Mouse (Mus musculus) heart, postnatal 10 days (tissue): ENCODE data around the gene Tfb2m. TPM values are rescaled to one million over a fixed set of nuclear protein-coding genes. Genes with fewer than 3 reads are reported as not detected.

Experiments
- DNase-seq, 2 experiments: peaks; one replicate each; pipeline ENCODE4 v3.0.0; 2021
- intact Hi-C: fragments of 180-260 bp; cut with DNase I; formaldehyde crosslinking; loops from one replicate; pipeline ENCODE4 v1.15.1; 2025
- total RNA-seq, 2 experiments: library from RNA; stranded (reverse); gene quantifications; 2 replicates each; pipeline ENCODE4 v1.2.3; 2021

Tfb2m gene
- total RNA-seq, 2 experiments from 2014 or later = 32.5 to 37.9 TPM

DNA sequence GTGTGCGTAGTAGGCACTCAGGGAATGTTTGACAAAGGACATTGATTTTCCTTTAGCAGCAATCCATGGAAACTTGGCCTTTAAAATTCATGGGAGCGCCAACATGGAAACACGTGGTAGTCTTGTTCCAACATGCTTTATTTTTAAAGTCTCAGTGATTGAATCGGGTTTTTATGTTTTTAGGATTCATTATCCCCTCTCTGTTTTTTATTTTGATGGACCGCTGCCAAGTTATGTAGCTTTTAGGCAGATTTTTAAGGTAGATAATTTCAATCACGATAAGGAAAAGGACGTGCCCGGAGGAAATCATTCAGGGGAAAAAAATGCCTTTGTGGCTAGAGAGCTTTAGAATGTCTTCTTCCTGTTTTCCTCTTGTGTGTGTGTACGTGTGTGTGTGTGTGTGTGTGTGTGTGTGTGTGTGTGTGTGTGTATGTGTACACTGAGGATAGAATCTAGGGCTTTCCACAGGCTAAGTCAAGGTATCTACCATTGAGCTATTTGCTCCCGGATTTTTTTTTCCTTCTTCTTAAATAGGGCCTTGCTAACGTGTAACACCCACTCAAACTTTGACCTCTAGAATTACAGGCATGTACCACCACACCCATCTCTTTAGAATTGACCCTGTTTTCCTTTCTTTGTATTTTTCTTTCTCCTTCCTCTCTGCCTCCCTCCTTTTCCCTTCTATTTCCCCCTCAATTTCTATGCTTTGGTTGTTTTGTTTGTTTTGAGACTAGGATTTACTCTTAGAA lies 13.6 kb upstream of the Tfb2m start:
- intact Hi-C loops = no loop called here
- no peak for DNase-seq

DNA sequence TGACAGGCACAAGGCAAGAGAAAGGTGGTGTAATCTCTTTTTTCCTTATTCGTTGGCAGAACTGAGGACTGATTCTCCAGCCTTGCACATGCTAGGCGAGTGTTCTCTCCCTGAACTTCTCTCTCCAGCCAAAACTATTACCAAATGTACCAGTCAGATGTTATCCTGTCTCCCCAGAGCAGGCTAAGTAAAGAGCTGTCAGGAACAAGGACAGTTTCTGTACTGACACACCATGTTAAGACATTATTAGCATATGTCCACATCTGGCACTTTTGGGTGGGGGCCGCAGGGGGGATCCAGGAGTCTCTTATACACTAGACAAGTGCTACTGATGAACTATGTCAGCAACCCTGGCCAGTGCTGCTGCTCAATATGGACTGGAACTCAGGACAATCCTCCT lies 10.9 kb upstream of the Tfb2m start:
- no peak for DNase-seq
- intact Hi-C loops = no loop called here

DNA sequence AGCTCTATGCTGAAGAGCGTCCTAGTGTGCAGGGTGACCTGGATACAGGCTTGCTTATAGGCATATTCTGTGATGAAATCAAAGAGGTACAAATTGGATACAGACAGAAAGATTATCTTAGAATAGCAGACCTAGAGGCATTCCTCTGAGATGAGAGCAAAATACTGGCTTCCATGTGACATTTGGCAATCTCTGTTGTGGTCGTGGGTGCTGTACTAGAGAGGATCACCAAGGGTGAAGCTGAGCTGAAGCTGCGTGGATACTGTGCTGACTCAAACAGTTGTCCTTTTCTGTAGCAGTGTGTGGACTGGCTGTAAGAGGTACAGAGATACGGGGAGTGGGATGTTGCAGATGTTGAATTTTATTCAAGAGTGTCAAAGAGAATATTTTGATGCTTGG lies 7.9 kb upstream of the Tfb2m start:
- intact Hi-C loops = no loop called here
- no peak for DNase-seq

DNA sequence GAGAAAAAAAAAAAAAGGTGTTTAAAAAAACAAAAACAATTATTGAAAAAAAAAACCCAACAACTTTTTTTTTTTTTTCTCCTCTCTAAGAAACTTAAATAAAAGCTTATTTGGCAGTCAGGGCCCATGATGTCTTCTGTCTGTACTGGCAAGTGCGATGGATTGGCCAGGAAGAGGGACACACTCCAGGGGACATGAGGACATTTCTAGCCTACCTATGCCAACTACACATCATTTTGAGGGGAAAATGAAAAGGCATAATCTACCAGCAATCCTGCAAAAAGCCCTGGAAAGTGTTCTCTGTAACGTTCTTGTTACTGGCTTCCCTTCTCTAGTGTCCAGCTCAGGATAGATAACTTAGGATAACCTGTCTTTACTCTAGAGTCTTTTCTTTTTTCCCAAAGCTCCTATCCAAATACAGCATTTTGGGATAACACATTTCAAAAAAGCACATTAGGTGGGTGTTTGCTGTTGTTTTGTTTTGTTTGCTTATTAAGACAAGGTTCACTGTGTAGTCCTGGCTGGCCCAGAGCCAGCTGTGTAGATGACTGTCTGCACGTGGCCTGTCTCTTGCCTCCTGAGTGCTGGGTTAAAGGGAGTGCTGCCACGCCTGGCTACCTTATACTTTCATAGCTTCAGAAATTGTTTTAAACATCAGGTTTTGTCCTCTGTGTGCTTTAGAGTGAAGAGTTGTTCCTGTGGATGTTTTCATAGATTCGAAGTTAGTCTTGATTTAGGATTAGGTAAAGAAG lies 7.3 kb upstream of the Tfb2m start:
- intact Hi-C loops = no loop called here
- no peak for DNase-seq

GRCm38 (mm10) chr1:179552751-179553150 lies 6.7 kb upstream of the Tfb2m start:
- intact Hi-C loops = no loop called here
- no peak for DNase-seq

DNA sequence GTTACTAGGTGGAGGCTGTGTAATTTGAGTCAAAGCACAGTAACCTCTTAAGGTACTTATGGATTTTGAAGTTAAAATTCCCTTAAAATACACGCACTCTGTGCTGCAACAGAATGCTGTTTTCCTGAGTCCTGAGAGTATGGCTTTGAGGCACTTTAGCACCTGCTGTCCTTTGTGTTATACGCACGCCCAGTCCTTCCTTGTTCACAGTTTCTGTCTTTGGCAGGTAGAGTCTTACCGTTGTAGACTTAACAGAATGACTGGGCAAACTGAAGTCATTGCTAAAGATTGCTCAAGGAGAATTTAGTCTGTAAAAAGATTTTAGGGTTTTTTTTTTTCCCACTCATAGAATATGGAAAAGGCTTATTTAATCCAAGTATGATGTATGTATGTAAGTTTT lies 5.9 kb upstream of the Tfb2m start:
- DNase-seq = no peak
- intact Hi-C loops = no loop called here

GRCm38 (mm10) chr1:179551336-179551735 lies 5.3 kb upstream of the Tfb2m start:
- DNase-seq = no peak
- intact Hi-C loops = no loop called here

DNA sequence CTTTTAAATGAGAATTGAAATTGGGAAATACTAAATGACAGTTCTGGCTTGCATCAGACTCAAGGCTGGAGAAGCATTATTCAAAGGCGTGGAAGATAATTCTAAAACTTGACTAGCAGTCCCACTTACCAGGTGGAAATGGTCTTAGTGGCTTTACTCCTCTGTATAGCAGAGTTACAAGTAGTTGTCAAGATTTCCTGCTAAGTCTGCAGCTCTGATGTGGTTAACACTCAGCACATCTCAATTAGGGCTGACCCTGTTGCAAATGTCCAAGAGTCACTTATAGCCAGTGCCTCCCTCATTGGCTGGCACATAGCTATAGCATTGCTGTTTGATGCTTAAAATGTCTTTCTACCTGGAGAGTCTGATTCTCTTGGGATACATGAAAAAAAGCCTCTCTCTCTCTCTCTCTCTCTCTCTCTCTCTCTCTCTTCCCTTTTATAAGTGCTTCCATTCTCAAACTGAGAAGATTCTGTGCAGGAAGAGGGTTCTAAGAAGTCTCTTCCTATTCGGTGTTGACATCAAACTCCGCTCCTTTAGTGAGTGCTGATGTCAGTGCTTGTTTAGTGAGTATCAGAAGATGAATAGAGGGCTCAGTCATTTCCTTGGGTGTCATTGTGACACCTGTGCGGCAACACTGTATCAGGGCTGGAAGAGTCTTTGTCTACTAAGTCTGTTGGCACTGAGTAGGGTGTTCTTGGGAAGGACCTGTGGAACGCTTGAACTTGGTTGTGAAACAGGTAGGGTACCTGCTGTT lies 3.1 kb upstream of the Tfb2m start:
- no peak for DNase-seq
- intact Hi-C loops = loop anchor here (5.0 kb wide), 1 partner anchor 58 kb away; no protein-coding TSS in a partner anchor

DNA sequence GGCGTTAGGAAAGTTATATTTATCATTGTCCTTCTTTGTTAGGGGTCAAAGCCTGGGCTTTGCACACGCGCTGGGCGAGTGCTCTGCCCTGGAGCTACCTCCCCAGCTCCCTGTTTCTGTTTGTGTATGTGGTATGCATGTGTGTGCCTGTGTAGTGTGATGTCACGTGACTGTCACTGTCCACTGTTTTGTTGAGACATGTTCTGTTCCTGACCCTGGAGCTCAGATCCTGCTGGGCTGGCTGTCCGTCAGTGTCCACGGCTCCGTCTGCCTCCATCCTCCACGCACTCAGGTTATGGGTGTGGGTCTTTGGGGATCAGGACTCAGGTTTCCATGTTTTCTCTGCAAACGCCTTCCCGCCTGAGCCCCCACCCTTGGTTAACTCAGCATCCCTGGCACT lies 2.2 kb upstream of the Tfb2m start:
- DNase-seq = no peak
- intact Hi-C loops = loop anchor here (5.0 kb wide), 1 partner anchor 59 kb away; no protein-coding TSS in a partner anchor

- intact Hi-C loops = loop anchor here (2.0 to 5.0 kb wide), 3 partner anchors 36 to 78 kb away; no protein-coding TSS in a partner anchor
- DNase-seq = no peak
Observed at GRCm38 (mm10) chr1:179547176-179547575, 1.1 kb upstream of the Tfb2m start.

DNA sequence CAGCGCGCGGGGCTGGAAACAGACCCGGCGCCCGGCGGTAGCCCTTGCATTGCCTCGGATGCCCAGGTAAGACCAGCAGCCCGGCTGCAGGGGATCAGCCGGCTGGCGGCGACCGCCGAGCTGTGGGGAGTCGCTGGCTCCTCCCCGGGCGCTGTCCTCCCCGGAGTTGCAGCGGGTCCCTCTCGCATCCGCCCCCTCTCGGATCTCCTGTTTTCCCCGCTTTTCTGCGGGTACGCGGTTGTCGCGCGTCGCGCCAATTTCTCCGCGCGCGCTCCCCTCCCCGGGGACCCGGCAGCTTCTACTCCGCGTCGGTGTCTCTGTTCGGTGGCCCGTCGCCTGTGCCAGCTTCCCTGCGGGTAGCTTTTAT lies 467 bp upstream of the Tfb2m start:
- intact Hi-C loops = loop anchor here (2.0 to 5.0 kb wide), 3 partner anchors 36 to 78 kb away; no protein-coding TSS in a partner anchor
- DNase-seq = no peak

DNA sequence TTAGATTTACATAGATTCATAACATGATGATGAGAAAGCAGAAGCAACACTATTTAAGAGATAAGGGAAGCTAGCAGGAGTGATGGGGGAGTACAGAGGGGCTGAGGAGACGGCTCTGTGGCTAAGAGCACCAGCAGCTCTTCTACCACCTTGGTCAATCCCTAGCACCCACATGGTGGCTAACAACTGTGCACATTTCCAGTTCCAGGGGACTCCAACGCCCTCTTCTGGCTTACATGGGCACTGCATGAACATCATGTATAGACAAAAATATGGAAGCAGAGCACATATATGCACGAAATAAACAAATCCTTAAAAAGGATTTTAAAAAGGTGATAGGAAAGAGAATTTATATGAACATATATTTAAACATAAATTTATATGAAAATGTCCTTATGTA lies 4.6 kb downstream of the Tfb2m start:
- DNase-seq = no peak
- intact Hi-C loops = no loop called here

DNA sequence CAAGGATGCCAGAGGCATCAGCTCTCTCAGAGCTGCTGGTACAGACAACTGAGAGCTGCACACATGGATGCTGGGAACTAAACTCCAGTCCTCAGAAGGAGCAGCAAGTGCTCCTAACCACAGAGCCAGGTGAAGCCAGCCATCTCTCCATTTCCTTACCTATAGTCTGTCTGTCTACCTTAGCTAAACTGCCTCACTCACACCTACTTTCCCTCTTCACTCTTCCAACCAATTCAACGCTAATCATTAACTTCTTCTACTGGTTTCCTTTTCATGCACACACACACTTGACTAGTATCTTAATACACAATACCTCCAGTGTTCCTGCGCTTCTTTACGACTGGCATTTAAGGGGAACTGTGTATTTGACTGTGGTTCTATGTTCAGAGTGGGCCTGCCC lies 6.2 kb downstream of the Tfb2m start:
- DNase-seq = no peak
- intact Hi-C loops = no loop called here

DNA sequence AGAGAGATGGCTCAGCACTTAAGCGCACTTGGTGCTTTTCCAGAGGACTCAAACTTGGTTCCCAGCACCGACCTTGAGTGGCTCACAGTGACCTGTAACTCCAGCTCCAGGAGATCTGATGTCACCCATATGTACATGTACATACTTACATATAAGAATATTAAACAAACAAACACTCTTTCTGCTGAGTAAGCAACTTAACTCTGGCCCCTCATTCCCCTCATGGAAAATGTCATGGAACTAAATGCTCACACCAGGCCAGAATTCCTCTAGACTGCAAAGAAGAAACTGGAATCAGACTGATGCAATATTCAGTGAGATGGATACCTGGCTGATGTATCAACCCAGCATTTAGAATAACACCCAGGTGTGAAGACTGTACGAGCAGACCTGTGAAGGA lies 7.0 kb downstream of the Tfb2m start:
- no peak for DNase-seq
- intact Hi-C loops = no loop called here

DNA sequence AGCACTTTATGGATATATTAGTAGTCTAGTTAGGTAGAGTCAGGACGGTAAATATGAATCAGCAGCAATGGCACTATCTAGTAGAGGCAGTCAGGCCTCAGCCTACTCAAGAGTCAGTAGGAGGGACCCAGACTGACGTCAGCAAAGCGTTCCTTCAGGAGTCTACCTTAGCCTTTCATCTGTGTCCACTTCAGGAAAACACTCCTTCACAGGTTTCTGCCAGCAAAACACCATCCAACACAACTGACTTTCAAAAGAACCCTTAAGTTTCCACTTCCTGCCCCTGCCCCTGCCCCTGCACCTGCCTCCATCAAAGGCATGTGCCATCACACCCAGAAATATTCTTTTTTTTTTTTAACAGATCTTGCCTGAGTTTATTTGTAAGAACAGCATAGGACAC lies 26.2 kb downstream of the Tfb2m start:
- no peak for DNase-seq
- intact Hi-C loops = no loop called here

- peak; percentile 86 to 90 for DNase-seq
- intact Hi-C loops = no loop called here
Observed at GRCm38 (mm10) chr1:179517713-179518465, 28.2 kb downstream of the Tfb2m start, which contains the start of gene Smyd3. Gene Smyd3, minus strand, starts transcription at chr1:179518041.

GRCm38 (mm10) chr1:179516941-179517712 lies 28.9 kb downstream of the Tfb2m start:
- intact Hi-C loops = no loop called here
- peak; percentile 6 to 28 for DNase-seq

DNA sequence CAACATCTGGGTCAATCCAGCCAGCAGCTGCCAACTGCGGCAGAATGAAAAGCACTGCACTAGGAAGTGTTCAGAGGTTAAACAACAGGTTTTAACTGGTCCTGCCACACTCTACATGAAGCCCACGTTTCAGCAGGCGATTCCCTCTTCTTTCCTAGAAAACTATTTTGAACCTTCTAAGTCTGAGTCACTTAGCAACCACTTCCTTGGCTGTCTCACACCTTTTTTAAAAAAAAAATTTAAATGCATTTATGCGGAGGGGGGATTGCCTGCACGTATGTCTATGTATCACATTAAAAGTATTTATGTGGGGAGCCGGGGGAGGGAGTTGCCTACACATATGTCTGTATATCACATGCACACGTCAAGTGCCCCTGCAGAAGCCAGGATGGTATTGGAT lies 34.2 kb downstream of the Tfb2m start:
- intact Hi-C loops = no loop called here

DNA sequence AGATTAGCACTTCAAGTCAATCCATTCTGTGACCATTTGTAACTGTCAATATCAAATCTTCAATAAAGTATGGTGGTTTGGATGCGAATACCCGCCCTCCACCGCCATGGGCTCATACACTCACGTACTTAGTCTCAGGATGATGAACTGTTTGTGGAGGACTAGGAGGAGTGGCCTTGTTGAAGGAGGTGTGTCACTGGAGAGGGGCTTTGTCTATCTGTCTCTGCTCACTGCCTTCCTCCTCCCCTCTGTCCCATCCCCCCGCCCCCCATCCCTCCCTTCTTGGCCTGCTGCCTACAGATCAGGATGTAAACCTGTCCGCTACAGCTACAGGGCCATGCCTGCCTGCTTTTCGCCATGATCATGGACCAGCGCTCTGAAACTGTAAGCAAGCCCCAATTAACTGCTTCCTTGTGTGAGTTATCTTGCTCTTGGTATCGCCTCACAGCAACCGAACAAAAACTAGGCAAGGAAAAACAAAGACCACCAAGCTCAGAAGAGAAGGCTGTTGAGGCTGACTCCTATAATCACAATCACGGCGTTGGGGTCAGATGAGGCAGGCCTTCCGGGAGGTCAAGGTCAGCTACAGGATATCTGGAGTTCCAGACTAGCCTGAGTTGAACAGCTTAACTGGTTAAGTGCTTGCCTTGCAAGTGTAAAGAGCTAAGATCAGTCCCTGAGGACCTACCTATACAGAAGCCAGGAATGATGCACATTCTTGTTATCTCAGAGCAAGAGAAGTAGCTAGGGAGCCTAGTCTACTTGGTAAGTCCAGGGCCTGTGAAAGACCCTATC lies 35.3 kb downstream of the Tfb2m start:
- no peak for DNase-seq
- intact Hi-C loops = no loop called here

More for the DNA sequence above, 34.2 kb downstream of the Tfb2m start:
- no peak for DNase-seq
